Mouse (Mus musculus): ENCODE data around the gene Macrod2. TPM values are rescaled to one million over a fixed set of nuclear protein-coding genes. Genes with fewer than 3 reads are reported as not detected.

Macrod2 gene
- polyA plus RNA-seq, 1 experiment from 2014 or later = 22.7 TPM

DNA sequence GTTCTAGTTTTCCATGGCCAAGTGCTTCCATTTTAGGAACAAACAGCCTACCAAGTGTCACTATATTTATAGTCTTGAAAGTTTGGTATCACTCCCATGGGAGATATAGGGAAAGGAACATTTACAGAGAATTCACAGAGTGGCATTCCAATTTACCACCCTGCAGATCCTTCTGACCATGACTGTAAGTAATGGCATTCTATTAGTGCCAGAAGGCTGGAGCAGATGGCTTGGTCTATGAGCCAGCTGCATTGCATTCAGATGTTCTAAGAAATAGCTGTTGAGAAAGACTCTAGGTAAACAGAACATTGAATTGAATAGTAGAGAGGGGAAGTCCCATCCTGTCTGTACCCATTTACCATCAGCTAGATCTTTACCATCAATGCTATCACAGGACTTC, 1954.7 kb downstream of the Macrod2 start:
- no peak overlapping the region for H3K9ac ChIP-seq (replicated peaks; ENCODE audit: low read depth)
- ATAC-seq = no peak
- no peak for DNase-seq (ENCODE audit: low spot score)

DNA sequence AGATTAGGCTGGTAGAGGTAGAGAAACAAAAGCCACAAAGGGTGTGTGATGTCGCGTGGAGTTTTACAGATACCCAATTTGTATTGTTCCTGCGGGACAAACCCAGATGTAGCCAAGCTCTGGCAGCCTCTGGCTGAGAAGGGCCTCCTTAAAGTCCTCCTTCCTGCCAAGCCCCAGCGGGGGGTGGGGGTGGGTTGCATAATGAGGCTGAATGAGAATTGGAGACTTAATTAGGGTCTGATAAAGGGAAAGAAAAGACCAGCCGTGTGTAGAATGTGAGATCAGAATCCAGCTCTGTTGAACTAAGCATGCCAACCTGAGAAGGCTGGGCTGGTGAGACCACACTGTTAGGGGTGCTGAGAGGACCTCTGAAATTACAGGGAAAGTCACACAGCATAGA, 1967.8 kb downstream of the Macrod2 start:
- Histone ChIP-seq H3K27ac (ENCODE audit: low read length) (no peak overlapping the region), H3K36me3 (ENCODE audit: insufficient read depth, low read length) (no peaks in the 10 kb centered on the region), H3K27me3 (replicated peaks; ENCODE audit: insufficient read depth, low read length) (no peaks in the 10 kb centered on the region), H3K9ac (replicated peaks; ENCODE audit: low read depth) (no peak overlapping the region), H3K4me2 (replicated peaks; ENCODE audit: low read depth, low read length) (no peak overlapping the region), H3K4me3 (ENCODE audit: low read depth, low read length) (no peak overlapping the region), H3K4me1 (ENCODE audit: insufficient read depth, low read depth, low read length) (no peaks in the 10 kb centered on the region), H3K9me3 (ENCODE audit: low read length) (no peaks in the 10 kb centered on the region)
- ATAC-seq (no peak), DNase-seq (ENCODE audit: low spot score) (no peak)
- WGBS = 16% methylated on average over 5 of the region's 5 CpGs
- TF ChIP-seq CTCF (IDR thresholded peaks at IDR 0.05) (no peak), EP300 (IDR thresholded peaks at IDR 0.05) (no peak)

More for the DNA sequence above, 1954.7 kb downstream of the Macrod2 start:
- no peak for TF ChIP-seq EP300 (IDR thresholded peaks at IDR 0.05)
- TF ChIP-seq CTCF (IDR thresholded peaks at IDR 0.05) = no peak
- Histone ChIP-seq H3K4me3 (ENCODE audit: low read depth, low read length) (no peak overlapping the region), H3K27ac (ENCODE audit: low read length) (no peak overlapping the region), H3K4me2 (replicated peaks; ENCODE audit: low read depth, low read length) (no peak overlapping the region), H3K4me1 (ENCODE audit: insufficient read depth, low read depth, low read length) (no peaks in the 10 kb centered on the region), H3K9me3 (ENCODE audit: low read length) (no peaks in the 10 kb centered on the region), H3K27me3 (replicated peaks; ENCODE audit: insufficient read depth, low read length) (no peaks in the 10 kb centered on the region), H3K36me3 (ENCODE audit: insufficient read depth, low read length) (no peaks in the 10 kb centered on the region)

DNA sequence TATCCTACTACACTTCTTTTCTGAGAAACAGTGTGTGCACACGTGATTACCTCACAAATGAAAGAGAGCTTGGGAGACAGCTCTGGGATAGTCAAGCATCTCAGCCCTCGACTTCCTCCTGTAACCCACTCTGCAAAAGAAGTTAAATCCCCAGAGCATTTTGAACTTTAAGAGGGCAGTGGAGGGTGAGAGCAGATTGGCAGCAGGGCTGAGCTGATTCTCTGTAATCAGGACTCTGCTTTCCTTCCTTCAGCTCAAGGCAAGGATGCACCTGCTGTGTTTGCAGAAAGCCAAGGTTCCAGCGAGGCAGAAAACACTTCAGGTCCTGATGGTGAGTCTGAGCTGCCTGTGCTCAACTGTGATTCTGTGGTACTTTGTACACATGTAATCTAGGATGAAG, 1978.9 kb downstream of the Macrod2 start:
- ATAC-seq (no peak), DNase-seq (ENCODE audit: low spot score) (no peak)

DNA sequence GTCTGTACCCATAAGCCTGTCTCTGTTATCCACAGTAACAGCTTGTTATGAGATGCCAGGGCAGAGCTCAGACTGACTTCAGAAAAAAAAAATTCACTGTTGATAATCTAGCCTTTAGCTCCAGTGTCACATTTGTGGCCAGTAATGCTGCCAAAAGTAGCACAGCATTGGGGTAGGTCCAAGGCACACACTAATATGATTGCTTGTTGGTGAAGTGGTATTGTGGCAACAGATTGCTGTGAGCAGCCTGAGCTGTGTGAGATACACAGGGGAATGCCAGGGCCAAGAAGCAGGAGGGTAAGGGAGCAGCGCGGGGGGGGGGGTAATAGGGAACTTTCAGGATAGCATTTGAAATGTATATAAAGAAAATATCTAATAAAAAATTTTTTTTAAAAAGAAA, 1985.5 kb downstream of the Macrod2 start:
- Histone ChIP-seq H3K9ac (replicated peaks; ENCODE audit: low read depth) (no peak overlapping the region), H3K27me3 (replicated peaks; ENCODE audit: insufficient read depth, low read length) (no peaks in the 10 kb centered on the region), H3K27ac (ENCODE audit: low read length) (no peak overlapping the region), H3K4me1 (ENCODE audit: insufficient read depth, low read depth, low read length) (no peaks in the 10 kb centered on the region), H3K4me3 (ENCODE audit: low read depth, low read length) (no peak overlapping the region), H3K36me3 (ENCODE audit: insufficient read depth, low read length) (no peaks in the 10 kb centered on the region), H3K9me3 (ENCODE audit: low read length) (no peaks in the 10 kb centered on the region), H3K4me2 (replicated peaks; ENCODE audit: low read depth, low read length) (no peak overlapping the region)
- WGBS = 100% methylated on average over 2 of the region's 2 CpGs
- TF ChIP-seq EP300 (IDR thresholded peaks at IDR 0.05) (no peak), CTCF (IDR thresholded peaks at IDR 0.05) (no peak)
- ATAC-seq = no peak
- DNase-seq (ENCODE audit: low spot score) = no peak

More for the DNA sequence above, 1978.9 kb downstream of the Macrod2 start:
- no peak overlapping the region for H3K9ac ChIP-seq (replicated peaks; ENCODE audit: low read depth)
- no peak overlapping the region for H3K4me2 ChIP-seq (replicated peaks; ENCODE audit: low read depth, low read length)
- 9% methylated on average over 3 of the region's 3 CpGs for WGBS
- no peaks in the 10 kb centered on the region for H3K9me3 ChIP-seq (ENCODE audit: low read length)
- no peaks in the 10 kb centered on the region for H3K27me3 ChIP-seq (replicated peaks; ENCODE audit: insufficient read depth, low read length)
- H3K4me3 ChIP-seq (ENCODE audit: low read depth, low read length) = no peak overlapping the region
- H3K4me1 ChIP-seq (ENCODE audit: insufficient read depth, low read depth, low read length) = no peaks in the 10 kb centered on the region
- no peaks in the 10 kb centered on the region for H3K36me3 ChIP-seq (ENCODE audit: insufficient read depth, low read length)
- no peak overlapping the region for H3K27ac ChIP-seq (ENCODE audit: low read length)
- TF ChIP-seq CTCF (IDR thresholded peaks at IDR 0.05) (no peak), EP300 (IDR thresholded peaks at IDR 0.05) (no peak)

DNA sequence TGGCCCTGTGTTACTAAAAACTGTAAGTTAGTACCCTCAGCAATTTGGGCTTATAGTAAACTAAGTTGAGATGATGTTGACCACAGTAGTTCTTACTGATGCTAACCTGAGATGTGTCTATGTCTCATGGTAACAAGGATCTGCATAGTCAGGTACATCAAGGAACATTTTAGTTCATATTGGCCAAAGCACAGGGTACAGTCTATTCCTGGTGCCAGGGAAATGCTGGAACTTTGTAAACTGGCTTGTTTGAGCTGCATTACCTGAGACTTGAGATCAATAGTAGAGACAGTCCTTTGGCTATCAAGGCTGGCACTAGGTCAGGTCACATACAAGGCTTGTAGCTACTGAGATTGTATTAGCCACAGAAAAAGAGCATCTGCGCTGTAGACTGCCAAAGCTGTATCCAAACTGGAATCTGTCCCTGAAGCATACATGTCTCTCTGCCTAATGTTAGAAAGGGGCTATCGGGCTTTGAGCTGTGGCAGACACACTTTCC, 1986.0 kb downstream of the Macrod2 start:
- no peaks in the 10 kb centered on the region for H3K36me3 ChIP-seq (ENCODE audit: insufficient read depth, low read length)
- no peak overlapping the region for H3K4me2 ChIP-seq (replicated peaks; ENCODE audit: low read depth, low read length)
- DNase-seq (ENCODE audit: low spot score) = no peak
- no peaks in the 10 kb centered on the region for H3K4me1 ChIP-seq (ENCODE audit: insufficient read depth, low read depth, low read length)
- no peak overlapping the region for H3K27ac ChIP-seq (ENCODE audit: low read length)
- H3K4me3 ChIP-seq (ENCODE audit: low read depth, low read length) = no peak overlapping the region
- no peaks in the 10 kb centered on the region for H3K9me3 ChIP-seq (ENCODE audit: low read length)
- WGBS = 91% methylated on average over 2 of the region's 2 CpGs
- no peak for ATAC-seq
- TF ChIP-seq EP300 (IDR thresholded peaks at IDR 0.05) = no peak
- TF ChIP-seq CTCF (IDR thresholded peaks at IDR 0.05) = no peak
- no peak overlapping the region for H3K9ac ChIP-seq (replicated peaks; ENCODE audit: low read depth)
- no peaks in the 10 kb centered on the region for H3K27me3 ChIP-seq (replicated peaks; ENCODE audit: insufficient read depth, low read length)

DNA sequence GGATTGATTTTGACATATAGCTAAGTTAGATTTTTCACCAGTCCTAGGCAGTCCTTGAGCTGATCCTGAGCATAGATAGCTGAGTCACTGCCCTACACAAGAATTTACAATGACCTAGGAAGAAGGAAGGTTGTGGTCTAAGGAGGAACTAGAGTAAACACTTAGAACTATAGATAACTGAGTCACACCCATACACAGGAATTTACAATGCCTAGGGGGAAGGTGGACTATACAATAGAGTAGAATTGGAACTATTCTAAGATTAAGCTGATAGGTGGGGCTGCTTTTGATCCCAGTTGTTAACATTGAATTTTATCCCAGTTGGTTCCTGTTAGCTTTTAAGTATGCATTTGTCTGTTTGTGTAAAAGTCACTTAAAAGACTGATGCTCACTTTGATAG, 1998.4 kb downstream of the Macrod2 start:
- H3K27me3 ChIP-seq (replicated peaks; ENCODE audit: insufficient read depth, low read length) = no peaks in the 10 kb centered on the region
- H3K36me3 ChIP-seq (ENCODE audit: insufficient read depth, low read length) = no peaks in the 10 kb centered on the region
- no peaks in the 10 kb centered on the region for H3K9me3 ChIP-seq (ENCODE audit: low read length)
- H3K9ac ChIP-seq (replicated peaks; ENCODE audit: low read depth) = no peak overlapping the region
- no peaks in the 10 kb centered on the region for H3K4me1 ChIP-seq (ENCODE audit: insufficient read depth, low read depth, low read length)
- no peak overlapping the region for H3K27ac ChIP-seq (ENCODE audit: low read length)
- ATAC-seq = no peak
- no peak overlapping the region for H3K4me2 ChIP-seq (replicated peaks; ENCODE audit: low read depth, low read length)
- no peak overlapping the region for H3K4me3 ChIP-seq (ENCODE audit: low read depth, low read length)
- no peak for DNase-seq (ENCODE audit: low spot score)
- TF ChIP-seq CTCF (IDR thresholded peaks at IDR 0.05) = no peak
- TF ChIP-seq EP300 (IDR thresholded peaks at IDR 0.05) = no peak

DNA sequence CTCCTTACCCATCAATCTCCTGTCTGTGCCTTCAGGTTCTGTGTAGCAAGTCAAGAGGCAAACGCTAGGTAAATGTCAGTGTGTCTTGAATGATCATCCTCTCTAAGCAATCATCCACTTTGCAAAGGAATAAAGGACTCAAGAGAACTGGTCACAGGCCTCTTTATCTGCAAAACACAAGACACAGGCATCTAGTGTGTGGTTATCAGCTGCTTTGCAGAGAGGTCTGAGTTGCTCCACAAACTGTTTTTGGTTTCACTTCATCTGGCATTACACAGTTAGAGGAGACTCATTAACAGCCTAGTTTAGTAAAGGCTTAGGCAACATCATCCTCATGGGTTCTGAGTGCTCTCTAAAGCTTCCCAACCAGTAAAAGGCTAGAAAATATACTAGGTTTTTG, 2004.4 kb downstream of the Macrod2 start:
- no peak overlapping the region for H3K4me2 ChIP-seq (replicated peaks; ENCODE audit: low read depth, low read length)
- no peak overlapping the region for H3K4me3 ChIP-seq (ENCODE audit: low read depth, low read length)
- no peak for ATAC-seq
- no peak for DNase-seq (ENCODE audit: low spot score)
- no peaks in the 10 kb centered on the region for H3K4me1 ChIP-seq (ENCODE audit: insufficient read depth, low read depth, low read length)
- WGBS = 13% methylated on average over 1 of the region's 1 CpGs
- H3K27ac ChIP-seq (ENCODE audit: low read length) = no peak overlapping the region
- H3K36me3 ChIP-seq (ENCODE audit: insufficient read depth, low read length) = no peaks in the 10 kb centered on the region
- TF ChIP-seq EP300 (IDR thresholded peaks at IDR 0.05) (no peak), CTCF (IDR thresholded peaks at IDR 0.05) (no peak)
- H3K9ac ChIP-seq (replicated peaks; ENCODE audit: low read depth) = no peak overlapping the region
- H3K9me3 ChIP-seq (ENCODE audit: low read length) = no peaks in the 10 kb centered on the region
- no peaks in the 10 kb centered on the region for H3K27me3 ChIP-seq (replicated peaks; ENCODE audit: insufficient read depth, low read length)

All from lung, postnatal 0 days (tissue).